Mouse (Mus musculus) midbrain, embryonic 11.5 days (tissue): ENCODE data around the gene Sec14l3. TPM values are rescaled to one million over a fixed set of nuclear protein-coding genes. Genes with fewer than 3 reads are reported as not detected.
"Not testable (repeated sequence)": the region's sequence is repeated elsewhere in the genome, so short reads cannot be mapped to it uniquely, and the experiment has no call there.

Experiments
- ATAC-seq: fragments of 200-750 bp; cut with Nextera tagmentation; 2 replicates; pipeline ENCODE4 v1.8.0; 2017; ENCODE audit warnings: moderate TSS enrichment, moderate library complexity; ENCODE audit not compliant: low FRiP score
- DNase-seq: peaks from one replicate; pipeline ENCODE4 v3.0.0; 2015; ENCODE audit warnings: low spot score; ENCODE audit errors: missing footprints
- H3K27ac ChIP-seq: fragments of 300-500 bp; sonication (generic); 2 replicates; pipeline ENCODE4 v1.5.1; 2014; ENCODE audit warnings: low read depth, low read length
- H3K27me3 ChIP-seq: fragments of 300-500 bp; sonication (generic); 2 replicates; pipeline ENCODE4 v1.6.1; 2014; ENCODE audit warnings: mild to moderate bottlenecking, low read length, moderate library complexity, mixed read lengths; ENCODE audit not compliant: control insufficient read depth, insufficient read depth
- H3K36me3 ChIP-seq: fragments of 300-500 bp; sonication (generic); 2 replicates; pipeline ENCODE4 v1.6.1; 2014; ENCODE audit warnings: mild to moderate bottlenecking, low read length, moderate library complexity, mixed read lengths; ENCODE audit not compliant: control insufficient read depth, insufficient read depth
- H3K4me1 ChIP-seq: fragments of 300-500 bp; sonication (generic); 2 replicates; pipeline ENCODE4 v1.6.1; 2014; ENCODE audit warnings: low read length; ENCODE audit not compliant: control insufficient read depth, insufficient read depth
- H3K4me2 ChIP-seq: fragments of 300-500 bp; sonication (generic); 2 replicates; pipeline ENCODE4 v1.6.1; 2014; ENCODE audit warnings: mild to moderate bottlenecking, moderate library complexity
- H3K4me3 ChIP-seq: fragments of 300-500 bp; sonication (generic); 2 replicates; pipeline ENCODE4 v1.5.1; 2014; ENCODE audit warnings: low read depth, low read length
- H3K9ac ChIP-seq: fragments of 300-500 bp; sonication (generic); 2 replicates; pipeline ENCODE4 v1.6.1; 2014; ENCODE audit warnings: low read length
- H3K9me3 ChIP-seq: fragments of 300-500 bp; sonication (generic); 2 replicates; pipeline ENCODE4 v1.6.1; 2016; ENCODE audit warnings: low read length; ENCODE audit not compliant: control insufficient read depth
- WGBS: fragments of 180-500 bp; shearing (Covaris S2); extraction: QIAGEN DNeasy Blood & Tissue Kit; methylation state at CpG from one replicate; pipeline ENCODE4 v1.1.7; 2014; 5-methylcytosine and 5-hydroxymethylcytosine counted together
- polyA plus RNA-seq: library from polyadenylated mRNA; unstranded; fragments of >200 nt; fragmentation: Nextera tagmentation; extraction: Ambion mirVana; gene quantifications from 2 replicates; pipeline ENCODE4 v1.2.1, GENCODE M21; 2014

Gene Sec14l3
- polyA plus RNA-seq, 1 experiment from 2014 or later, result not detected

GRCm38 (mm10) chr11:4107901-4108300, 43.3 kb downstream of the Sec14l3 start:
- WGBS, result 78% methylated on average over 3 of the region's 6 CpGs
- H3K9me3 ChIP-seq, result not testable (repeated sequence)

GRCm38 (mm10) chr11:4108691-4109090, 44.0 kb downstream of the Sec14l3 start:
- no peaks in the 10 kb centered on the region for H3K4me1 ChIP-seq
- no peaks in the 10 kb centered on the region for H3K9me3 ChIP-seq
- 81% methylated on average over 7 of the region's 7 CpGs for WGBS
- no peak for DNase-seq
- no peak overlapping the region for H3K9ac ChIP-seq
- no peaks in the 10 kb centered on the region for H3K27me3 ChIP-seq
- ATAC-seq, result no peak
- no peaks in the 10 kb centered on the region for H3K36me3 ChIP-seq
- no peak overlapping the region for H3K27ac ChIP-seq
- no peak overlapping the region for H3K4me3 ChIP-seq
- H3K4me2 ChIP-seq, result no peak overlapping the region

More at GRCm38 (mm10) chr11:4107901-4108300, 43.3 kb downstream of the Sec14l3 start:
- not testable (repeated sequence) for H3K4me1 ChIP-seq, H3K4me2 ChIP-seq, H3K27me3 ChIP-seq, DNase-seq, H3K36me3 ChIP-seq, ATAC-seq, H3K9ac ChIP-seq, H3K4me3 ChIP-seq, H3K27ac ChIP-seq

GRCm38 (mm10) chr11:4112033-4112432, 47.4 kb downstream of the Sec14l3 start:
- Histone ChIP-seq H3K9me3 (no peaks in the 10 kb centered on the region), H3K36me3 (no peaks in the 10 kb centered on the region), H3K27ac (no peak overlapping the region), H3K4me3 (no peak overlapping the region), H3K4me2 (no peak overlapping the region), H3K4me1 (no peaks in the 10 kb centered on the region), H3K9ac (no peak overlapping the region), H3K27me3 (no peaks in the 10 kb centered on the region)
- 92% methylated on average over 4 of the region's 4 CpGs for WGBS
- DNase-seq (no peak), ATAC-seq (no peak)

GRCm38 (mm10) chr11:4112861-4113260, 48.2 kb downstream of the Sec14l3 start:
- Histone ChIP-seq H3K27me3 (0 out of 2 replicates have a peak, but pooled peaks cover under 1% of the 10 kb centered on the region), H3K9ac (no peak overlapping the region), H3K36me3 (no peaks in the 10 kb centered on the region), H3K4me3 (no peak overlapping the region), H3K4me2 (no peak overlapping the region), H3K9me3 (no peaks in the 10 kb centered on the region), H3K4me1 (no peaks in the 10 kb centered on the region), H3K27ac (no peak overlapping the region)
- DNase-seq (no peak), ATAC-seq (no peak)
- WGBS, result 91% methylated on average over 6 of the region's 6 CpGs

- ATAC-seq (no peak), DNase-seq (no peak)
- H3K4me1 ChIP-seq, result no peaks in the 10 kb centered on the region
- H3K27me3 ChIP-seq, result 0 out of 2 replicates have a peak, but pooled peaks cover 2% of the 10 kb centered on the region
- H3K27ac ChIP-seq, result no peak overlapping the region
- H3K4me3 ChIP-seq, result no peak overlapping the region
- 81% methylated on average over 4 of the region's 4 CpGs for WGBS
- no peaks in the 10 kb centered on the region for H3K36me3 ChIP-seq
- H3K4me2 ChIP-seq, result no peak overlapping the region
- H3K9ac ChIP-seq, result no peak overlapping the region
- H3K9me3 ChIP-seq, result no peaks in the 10 kb centered on the region
These were observed 48.9 kb downstream of the Sec14l3 start for GRCm38 (mm10) chr11:4113496-4113895.

- Histone ChIP-seq H3K4me3 (no peak overlapping the region), H3K9me3 (no peaks in the 10 kb centered on the region), H3K4me2 (no peak overlapping the region), H3K36me3 (no peaks in the 10 kb centered on the region), H3K27me3 (0 out of 2 replicates have a peak, but pooled peaks cover 2% of the 10 kb centered on the region), H3K9ac (no peak overlapping the region), H3K4me1 (no peaks in the 10 kb centered on the region), H3K27ac (no peak overlapping the region)
- ATAC-seq (no peak), DNase-seq (no peak)
- WGBS, result 86% methylated on average over 6 of the region's 6 CpGs
These were observed 49.3 kb downstream of the Sec14l3 start for GRCm38 (mm10) chr11:4113970-4114369.

GRCm38 (mm10) chr11:4114541-4114940, 49.9 kb downstream of the Sec14l3 start:
- DNase-seq, result not testable (repeated sequence)

GRCm38 (mm10) chr11:4115407-4115806, 50.8 kb downstream of the Sec14l3 start:
- WGBS, result 92% methylated on average over 4 of the region's 4 CpGs
- no peak overlapping the region for H3K4me3 ChIP-seq
- H3K27me3 ChIP-seq, result 0 out of 2 replicates have a peak, but pooled peaks cover 2% of the 10 kb centered on the region
- H3K4me2 ChIP-seq, result no peak overlapping the region
- H3K4me1 ChIP-seq, result no peaks in the 10 kb centered on the region
- no peaks in the 10 kb centered on the region for H3K36me3 ChIP-seq
- ATAC-seq, result no peak
- no peaks in the 10 kb centered on the region for H3K9me3 ChIP-seq
- no peak overlapping the region for H3K9ac ChIP-seq
- no peak for DNase-seq
- H3K27ac ChIP-seq, result no peak overlapping the region

More at GRCm38 (mm10) chr11:4114541-4114940, 49.9 kb downstream of the Sec14l3 start:
- H3K4me3 ChIP-seq, H3K36me3 ChIP-seq, H3K27ac ChIP-seq, H3K9ac ChIP-seq, H3K4me2 ChIP-seq, H3K9me3 ChIP-seq, H3K4me1 ChIP-seq, ATAC-seq, H3K27me3 ChIP-seq: not testable (repeated sequence)
- WGBS, result 85% methylated on average over 6 of the region's 6 CpGs

GRCm38 (mm10) chr11:4116458-4117141, 52.0 kb downstream of the Sec14l3 start:
- no peak overlapping the region for H3K27ac ChIP-seq
- H3K9ac ChIP-seq, result no peak overlapping the region
- H3K27me3 ChIP-seq, result 0 out of 2 replicates have a peak, but pooled peaks cover 2% of the 10 kb centered on the region

More at GRCm38 (mm10) chr11:4116458-4117141, 52.0 kb downstream of the Sec14l3 start:
- DNase-seq (no peak), ATAC-seq (no peak)
- 69% methylated on average over 11 of the region's 11 CpGs for WGBS
- no peak overlapping the region for H3K4me2 ChIP-seq
- no peaks in the 10 kb centered on the region for H3K36me3 ChIP-seq
- no peaks in the 10 kb centered on the region for H3K9me3 ChIP-seq
- H3K4me3 ChIP-seq, result no peak overlapping the region
- H3K4me1 ChIP-seq, result no peaks in the 10 kb centered on the region
